Mouse (Mus musculus) mouse embryonic stem cell (cell line): ENCODE data around the gene Atp6v1g2.

Source experiments
- in situ Hi-C, 2 experiments: fragments of 300-500 bp; cut with MboI; formaldehyde crosslinking; loops; 1 replicate in 1 of 2; 3 replicates in 1 of 2; pipeline ENCODE4 v1.14.3; 2019 to 2020; ENCODE audit warnings: low sequenced_read_pairs in 2 of 2, low pct_unique_long_range_greater_than_20kb in 1 of 2, mixed read lengths in 1 of 2; ENCODE audit not compliant: unreplicated experiment in 1 of 2

Atp6v1g2 gene

DNA sequence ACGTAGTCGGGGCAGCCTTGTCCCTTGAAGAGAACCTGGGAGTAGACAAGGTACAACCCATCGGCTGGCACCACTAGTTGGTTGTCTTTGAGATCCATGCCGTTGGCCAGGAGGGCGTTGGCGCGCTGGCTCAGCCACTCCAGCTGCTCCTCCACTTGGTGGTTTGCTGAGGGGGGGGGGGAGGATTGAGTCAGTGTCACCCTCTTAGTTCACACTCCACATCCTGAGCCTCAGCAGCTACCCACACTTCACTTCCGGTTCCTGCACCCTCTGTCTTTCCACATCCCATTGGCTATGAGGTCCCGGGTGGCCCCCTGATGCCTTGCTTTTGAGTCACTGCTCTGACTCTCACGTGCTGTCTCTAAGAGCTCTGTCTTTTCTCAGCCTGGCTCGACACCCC, 33.1 kb upstream of the Atp6v1g2 start:
- in situ Hi-C loops: no loop called here

DNA sequence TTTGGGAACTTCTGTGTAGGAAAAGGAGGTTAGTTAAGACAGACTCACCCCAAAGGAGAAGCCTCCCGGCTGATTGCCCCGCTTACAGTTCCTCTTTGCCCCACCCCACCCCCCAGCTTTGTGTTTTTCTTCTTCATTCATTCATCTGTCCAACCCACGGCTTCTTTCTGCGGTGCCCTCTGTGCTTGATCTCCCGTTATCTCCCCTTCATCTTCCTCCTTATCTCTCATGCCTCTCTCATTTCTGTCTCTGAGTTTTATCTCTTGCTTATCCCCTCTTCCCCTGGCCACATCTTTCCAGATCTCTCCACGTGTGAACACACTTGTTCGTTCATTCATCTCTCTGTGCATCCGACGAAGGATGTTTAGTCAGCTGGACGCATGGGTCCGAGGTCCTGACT, 32.3 kb upstream of the Atp6v1g2 start:
- in situ Hi-C loops: no loop called here

- in situ Hi-C loops: no loop called here
These were observed 31.7 kb upstream of the Atp6v1g2 start, which contains the start of gene Tnf for GRCm38 (mm10) chr17:35201787-35202186. Gene Tnf, minus strand, starts transcription at chr17:35202007.

DNA sequence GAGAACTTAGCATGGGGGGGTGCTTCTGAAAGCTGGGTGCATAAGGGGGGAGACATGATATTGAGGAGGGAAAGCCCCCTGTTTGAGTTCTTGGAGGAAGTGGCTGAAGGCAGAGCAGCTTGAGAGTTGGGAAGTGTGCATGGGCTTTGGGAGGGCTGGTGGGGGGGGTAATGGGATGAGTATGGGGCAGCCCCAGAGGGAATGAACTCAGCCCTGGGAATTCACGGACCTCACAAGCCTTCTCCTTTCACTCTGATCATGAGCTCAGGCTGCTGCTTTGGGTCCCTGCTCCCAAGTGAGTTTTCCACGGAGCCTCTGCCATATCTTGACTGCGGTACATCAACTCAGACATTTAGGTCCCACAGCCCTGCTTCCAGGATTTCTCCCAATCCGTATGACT, 31.0 kb upstream of the Atp6v1g2 start:
- in situ Hi-C loops: no loop called here

DNA sequence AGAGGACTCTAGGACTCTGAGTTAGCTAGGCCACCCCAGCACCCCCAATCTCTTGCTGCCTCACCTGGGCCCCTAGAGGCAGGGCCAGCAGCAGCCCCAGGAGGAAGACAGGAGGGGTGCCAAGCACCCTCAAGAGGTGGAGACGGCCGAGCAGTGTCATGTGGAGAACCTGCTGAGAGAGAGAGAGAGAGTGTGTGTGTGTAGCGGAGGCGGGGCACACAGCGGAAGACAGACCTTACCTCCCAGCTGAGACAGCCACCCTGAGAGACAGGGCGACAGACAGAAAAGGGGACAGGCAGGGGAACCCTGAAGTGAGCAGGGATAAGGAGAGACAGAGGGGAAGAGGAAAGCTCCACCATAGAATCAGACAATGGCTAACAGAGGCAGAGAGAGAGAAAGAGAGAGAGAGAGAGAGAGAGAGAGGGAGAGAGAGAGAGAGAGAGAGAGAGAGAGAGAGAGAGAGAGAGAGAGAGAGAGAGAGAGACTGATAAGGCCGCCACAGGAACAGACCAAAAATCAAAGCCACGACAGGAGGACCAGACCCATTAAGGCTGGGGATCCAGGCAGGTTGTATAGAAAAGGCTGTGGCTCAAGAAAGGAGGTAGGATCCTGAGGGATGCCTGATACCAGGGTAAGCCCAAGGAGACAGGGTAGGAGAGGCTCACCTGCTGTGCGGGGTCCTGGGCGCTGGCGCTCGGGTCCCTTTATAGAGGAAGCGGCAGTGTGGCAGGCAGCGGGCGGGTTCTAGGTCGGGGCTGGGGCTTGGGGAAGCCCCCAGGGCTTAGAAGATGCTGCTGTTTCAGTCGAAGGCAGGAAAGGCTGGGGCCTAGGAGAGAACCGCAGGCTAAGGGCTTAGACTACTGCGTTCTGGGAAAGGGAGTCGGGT, 28.7 kb upstream of the Atp6v1g2 start, which contains the start of gene Lta:
Lta (minus strand) TSS at position 858 of the 886 bp plus-strand sequence.
- in situ Hi-C loops: no loop called here

DNA sequence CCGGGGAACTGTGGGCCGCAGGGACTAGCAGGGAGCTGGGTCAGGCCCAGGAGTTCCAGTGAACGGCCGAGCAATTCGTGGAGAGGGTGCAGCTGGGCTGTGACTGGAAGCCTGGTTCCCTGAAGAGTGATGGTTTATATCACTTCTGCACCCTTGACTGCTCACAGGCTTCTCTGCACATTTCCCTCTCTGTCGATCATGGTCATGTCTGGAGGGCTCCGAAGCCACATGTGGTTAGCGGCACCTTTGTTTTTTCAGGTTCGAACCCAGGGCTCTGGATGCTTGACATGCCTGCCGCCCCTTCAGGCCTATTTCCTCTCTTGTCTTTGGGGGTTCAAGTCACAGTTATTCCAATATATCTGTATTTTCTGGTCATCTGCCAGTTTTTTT, 28.1 kb upstream of the Atp6v1g2 start:
- in situ Hi-C loops: no loop called here

DNA sequence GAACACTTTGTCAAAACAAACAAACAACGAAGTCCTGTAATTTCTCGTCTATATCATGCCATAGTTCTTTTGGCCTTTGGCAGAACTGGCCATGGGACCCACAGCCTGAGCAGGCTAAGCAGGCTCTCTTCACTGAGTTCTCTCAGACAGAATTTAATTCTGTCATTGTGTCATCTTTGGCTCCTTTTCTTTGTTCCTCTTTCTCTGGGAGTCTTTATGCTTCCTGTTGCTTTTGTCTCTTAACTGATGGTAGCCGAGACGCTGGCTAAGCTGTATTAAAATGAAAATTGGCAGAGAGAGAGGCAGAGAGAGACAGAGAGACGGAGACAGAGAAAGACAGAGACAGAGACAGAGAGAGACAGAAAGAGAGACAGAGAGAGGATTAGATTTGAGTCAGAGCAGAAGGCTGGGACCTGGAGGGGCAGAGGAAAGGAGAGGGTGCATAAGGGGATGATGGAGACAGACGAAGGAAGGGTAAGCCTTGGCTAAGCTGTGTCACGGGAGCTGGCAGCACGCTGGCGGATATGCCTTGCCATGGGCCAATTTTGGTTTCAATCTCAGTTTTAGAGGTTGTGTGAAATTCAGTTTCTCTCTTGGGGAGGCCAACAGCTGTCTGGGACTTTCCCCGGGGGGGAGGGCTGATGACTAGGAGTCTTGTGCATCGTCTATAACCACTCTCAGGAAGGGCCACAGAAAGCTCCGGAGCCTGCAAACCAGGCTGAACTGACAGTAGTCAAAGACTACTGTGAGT, 23.5 kb upstream of the Atp6v1g2 start:
- in situ Hi-C loops: no loop called here

DNA sequence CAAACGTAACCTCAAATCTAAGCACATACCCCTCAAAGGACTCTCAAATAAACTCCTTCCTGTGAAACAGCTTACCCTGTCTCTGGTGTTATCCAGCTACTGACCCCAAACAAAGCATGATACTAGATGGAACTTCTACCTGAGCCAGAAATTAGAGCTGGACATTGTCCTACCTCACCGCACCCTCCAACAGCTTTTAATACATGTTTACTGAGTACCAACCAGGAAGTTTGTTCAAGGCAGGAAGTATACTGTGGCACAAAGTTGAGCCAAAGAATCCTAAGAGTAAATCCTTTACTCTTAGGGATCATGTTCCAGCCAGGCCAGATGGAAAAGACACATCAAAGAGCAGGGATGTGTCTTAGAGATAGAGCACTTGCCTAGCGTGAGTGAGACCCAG, 22.9 kb upstream of the Atp6v1g2 start:
- in situ Hi-C loops: no loop called here

- in situ Hi-C loops: no loop called here
These were observed 20.4 kb upstream of the Atp6v1g2 start for GRCm38 (mm10) chr17:35213071-35213470.

DNA sequence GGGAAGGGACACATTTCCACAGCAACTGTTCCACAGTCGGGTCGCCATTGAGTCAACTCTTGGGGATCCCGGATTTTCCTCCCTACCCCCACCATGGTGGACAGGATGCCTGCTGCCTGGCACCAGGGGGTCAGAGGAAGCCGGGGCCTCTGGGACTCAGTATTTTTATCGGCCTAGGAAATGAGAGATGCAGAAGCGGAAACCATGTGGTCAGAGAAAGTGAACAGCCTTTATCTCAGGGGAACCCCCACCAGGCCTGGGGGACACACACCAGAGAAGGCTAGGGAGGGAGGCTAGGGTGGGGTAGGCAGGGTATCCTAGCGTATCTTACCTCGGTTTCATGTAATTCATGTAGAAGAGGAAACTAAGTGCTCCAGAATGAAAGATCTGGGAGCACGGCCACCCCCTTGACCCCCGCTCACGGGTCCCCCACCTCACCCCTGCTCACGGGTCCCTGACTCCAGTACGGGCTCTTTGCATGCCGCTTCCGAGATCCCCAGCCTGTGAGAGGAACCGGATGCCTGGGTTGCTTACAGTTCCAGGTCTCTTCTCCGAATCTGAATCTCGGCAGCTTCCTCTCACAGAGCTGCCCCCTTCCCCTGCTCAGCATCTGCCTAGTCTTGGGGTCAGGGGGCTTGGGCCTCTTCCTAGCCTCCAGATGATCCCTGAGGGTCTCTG, 14.8 kb upstream of the Atp6v1g2 start:
- in situ Hi-C loops: no loop called here

DNA sequence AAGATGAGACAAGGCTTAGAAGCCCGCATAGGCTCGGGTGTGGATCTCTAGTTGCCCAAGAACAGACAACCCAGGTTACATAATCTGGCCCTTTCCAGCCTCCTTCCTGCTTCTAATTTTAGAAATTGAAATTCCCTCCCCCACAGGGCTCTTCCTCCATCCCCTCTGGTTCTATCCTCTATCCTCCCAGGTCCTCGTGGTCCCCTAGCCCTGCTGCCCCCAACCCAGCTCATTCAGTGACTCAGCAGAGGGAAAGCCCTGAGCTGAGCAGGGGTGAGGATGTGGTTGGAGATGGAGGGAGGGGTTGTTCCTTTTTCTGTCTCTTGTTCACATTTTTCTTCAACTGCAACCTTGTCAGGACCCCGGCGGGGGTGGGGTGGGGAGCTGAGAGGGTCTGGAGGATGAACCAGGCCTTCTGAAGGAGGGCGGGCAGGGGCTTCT, 13.8 kb upstream of the Atp6v1g2 start:
- in situ Hi-C loops: no loop called here

DNA sequence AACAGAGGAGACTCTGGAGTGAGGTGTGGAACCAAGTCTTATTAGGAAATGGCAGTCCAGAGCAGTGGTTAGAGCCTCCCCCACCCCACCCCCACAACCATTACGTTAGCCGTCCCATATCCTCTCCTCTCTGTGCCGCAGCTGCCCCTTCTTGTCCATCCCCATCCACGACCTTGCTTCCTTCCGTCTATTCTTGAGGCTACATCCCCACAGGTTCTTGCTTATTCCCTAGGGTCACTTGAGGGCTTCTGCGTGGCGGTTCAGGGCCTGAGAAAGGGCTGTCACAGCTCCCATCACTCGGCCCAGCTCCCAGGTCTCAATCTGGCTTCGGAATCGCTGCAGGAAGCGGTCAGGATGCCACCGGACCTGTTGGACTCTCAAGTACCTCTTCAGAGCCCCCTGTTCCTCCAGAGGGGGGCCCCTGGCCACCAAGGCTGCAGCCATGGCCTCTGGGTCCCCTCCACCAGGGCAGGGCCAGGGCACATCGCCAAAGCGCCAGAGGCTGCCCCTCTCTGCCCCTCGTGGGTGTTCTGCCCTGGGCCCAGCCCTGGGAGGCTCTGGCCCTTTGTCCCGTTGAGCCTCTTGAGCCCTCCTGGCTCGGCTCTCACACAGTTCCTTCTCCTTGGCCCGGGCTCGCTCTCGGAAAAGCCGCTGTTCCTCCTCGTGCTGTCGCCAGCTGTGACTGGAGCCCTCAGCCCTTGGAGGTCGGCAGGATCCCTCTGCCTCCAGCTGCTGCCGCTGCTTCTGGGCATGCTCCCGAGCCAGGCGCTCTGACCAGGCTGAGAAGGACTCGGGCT, 13.1 kb upstream of the Atp6v1g2 start, which contains the start of gene Gm16181:
Gm16181 (plus strand) TSS at position 679 of the 797 bp plus-strand sequence.
- in situ Hi-C loops: no loop called here

GRCm38 (mm10) chr17:35222299-35222698, 11.2 kb upstream of the Atp6v1g2 start:
- in situ Hi-C loops: no loop called here

DNA sequence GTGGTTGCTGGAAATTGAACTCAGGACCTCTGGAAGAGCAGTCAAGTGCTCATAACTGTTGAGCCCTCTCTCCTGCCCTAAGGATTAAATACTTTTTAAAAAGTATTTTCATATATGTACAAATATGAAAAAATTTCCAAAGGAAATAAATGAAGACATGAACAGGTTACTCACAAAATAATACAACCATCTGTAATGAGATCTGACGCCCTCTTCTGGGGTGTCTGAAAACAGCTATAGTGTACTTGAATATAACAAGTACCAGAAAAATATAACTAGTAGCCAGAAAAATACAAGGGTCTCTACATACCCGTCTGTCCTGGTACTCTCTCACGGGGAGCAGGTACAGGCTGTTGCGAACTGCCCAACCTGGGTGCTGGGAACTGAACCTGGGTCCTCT, 8.8 kb upstream of the Atp6v1g2 start:
- in situ Hi-C loops: no loop called here

GRCm38 (mm10) chr17:35225456-35225855, 8.0 kb upstream of the Atp6v1g2 start:
- in situ Hi-C loops: no loop called here

- in situ Hi-C loops: no loop called here
These were observed 6.9 kb upstream of the Atp6v1g2 start for GRCm38 (mm10) chr17:35226561-35227046.

DNA sequence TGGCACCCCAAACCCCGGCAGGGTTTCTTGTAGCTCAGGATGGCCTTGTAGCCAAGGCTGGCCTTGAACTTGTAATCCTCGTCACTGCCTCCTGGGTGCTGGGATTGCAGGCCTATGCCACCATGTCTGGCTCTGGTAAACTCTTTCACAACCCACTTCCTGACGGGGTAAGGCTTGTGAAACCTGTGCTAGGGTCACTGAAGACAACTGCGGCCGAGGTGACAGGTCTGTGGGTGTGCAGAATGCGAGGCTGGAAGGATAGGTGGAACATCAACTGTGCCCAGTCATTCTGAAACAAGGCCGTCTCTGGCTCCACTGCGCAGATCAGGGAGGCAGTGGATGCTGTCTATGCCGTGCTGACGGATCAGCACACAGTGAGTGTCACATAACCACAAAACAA, 2.4 kb upstream of the Atp6v1g2 start:
- in situ Hi-C loops: loop anchor here (5.0 kb wide), 2 partner anchors 54 to 64 kb away; partner anchors contain the start of gene Aif1 (in 1 of the 2)

DNA sequence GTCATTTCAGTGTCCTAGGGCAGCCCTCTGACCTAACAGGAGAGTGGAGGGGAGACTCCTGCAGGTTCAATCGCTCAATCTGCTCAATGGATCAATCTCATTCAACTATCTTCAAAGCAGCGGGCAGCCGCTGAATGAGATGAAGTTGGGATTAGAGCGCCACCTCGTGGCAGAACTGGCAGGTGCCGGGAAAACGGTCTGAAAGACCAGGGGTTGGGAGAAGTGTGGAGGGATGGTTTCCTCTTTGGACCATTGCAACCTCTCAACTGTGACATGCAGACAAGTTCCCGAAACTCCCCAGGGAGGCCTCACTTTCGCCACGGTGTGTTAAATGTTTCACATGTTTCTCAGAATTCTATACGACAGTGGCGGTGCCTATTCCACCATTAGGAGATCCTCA, 1.4 kb upstream of the Atp6v1g2 start:
- in situ Hi-C loops: loop anchor here (5.0 kb wide), 2 partner anchors 55 to 65 kb away; partner anchors contain the start of gene Aif1 (in 1 of the 2)
